12 mouse cellular contexts compared by ENCODE assay signal in genomic region chr6:12448851-12449250, GRCm38 (mm10).
A peak's percentile ranks its signal among the peaks of the same experiment; 100 is the strongest.
DNase-seq lines count a peak whose midpoint lies in the region; ATAC-seq and TF ChIP-seq lines count a peak whose summit lies in the region.
"Had no signal": no experiment of that assay in that cellular context is flagged by ENCODE, and none has a peak within 500 bp of the region (broad histone marks: within the 10 kb centered on the region; RNA-seq: fewer than 3 reads in every experiment).

No protein-coding gene starts in this region.

- H3K27me3 ChIP-seq in heart, embryonic 11.5 days (ENCODE audit: control insufficient read depth, insufficient read depth, low read length): no peaks in the 10 kb centered on the region
- H3K27me3 ChIP-seq in kidney, postnatal 0 days (ENCODE audit: insufficient read depth, low read length): no peaks in the 10 kb centered on the region
- H3K27me3 ChIP-seq: limb, embryonic 12.5 days; stomach, embryonic 15.5 days had no signal

- no peak overlapping the region for H3K4me3 ChIP-seq in heart, embryonic 11.5 days (ENCODE audit: low read depth, low read length)
- no peak overlapping the region for H3K4me3 ChIP-seq in kidney, postnatal 0 days (replicated peaks; ENCODE audit: low read depth, low read length)
- H3K4me3 ChIP-seq: limb, embryonic 12.5 days; stomach, embryonic 15.5 days had no signal

- H3K4me2 ChIP-seq in heart, embryonic 11.5 days: no peak overlapping the region
- no peak overlapping the region for H3K4me2 ChIP-seq in kidney, postnatal 0 days (ENCODE audit: low read length)
- H3K4me2 ChIP-seq: limb, embryonic 12.5 days; stomach, embryonic 15.5 days had no signal

- TF ChIP-seq CTCF in kidney, postnatal 0 days (IDR thresholded peaks at IDR 0.05; ENCODE audit: low read depth): no peak

- peak; percentile 90 for DNase-seq in heart, adult 11 months
- peak; percentile 15 for DNase-seq in urinary bladder, postnatal 14 days (ENCODE audit: low spot score)
- no peak for DNase-seq in urinary bladder, postnatal 10 days (ENCODE audit: low spot score)
- peak; percentile 31 for DNase-seq in kidney, postnatal 0 days (ENCODE audit: low spot score)
- peak; percentile 63 for DNase-seq in skeletal muscle tissue, adult 2 months (ENCODE audit: low read depth, low spot score)
- DNase-seq in cerebellum, adult 9-10 months: no peak
- DNase-seq: cerebellum, adult 11-12 months had no signal

- no peaks in the 10 kb centered on the region for H3K36me3 ChIP-seq in heart, embryonic 11.5 days (ENCODE audit: control insufficient read depth, insufficient read depth, low read length)
- no peaks in the 10 kb centered on the region for H3K36me3 ChIP-seq in kidney, postnatal 0 days (ENCODE audit: insufficient read depth, low read length)
- H3K36me3 ChIP-seq: limb, embryonic 12.5 days; stomach, embryonic 15.5 days had no signal

- 85% methylated on average over 3 of the region's 3 CpGs for WGBS in heart, embryonic 11.5 days (ENCODE audit: insufficient replicate concordance)
- 50% methylated on average over 3 of the region's 3 CpGs for WGBS in kidney, postnatal 0 days

- H3K9me3 ChIP-seq in heart, embryonic 11.5 days (replicated peaks; ENCODE audit: control insufficient read depth, low read length): no peaks in the 10 kb centered on the region
- H3K9me3 ChIP-seq in kidney, postnatal 0 days (replicated peaks; ENCODE audit: low read length): no peaks in the 10 kb centered on the region
- H3K9me3 ChIP-seq: limb, embryonic 12.5 days; stomach, embryonic 15.5 days had no signal

- no peak overlapping the region for H3K9ac ChIP-seq in heart, embryonic 11.5 days (ENCODE audit: low read depth, low read length)
- H3K9ac ChIP-seq in kidney, postnatal 0 days (ENCODE audit: low read depth, low read length): no peak overlapping the region
- H3K9ac ChIP-seq: limb, embryonic 12.5 days; stomach, embryonic 15.5 days had no signal

- no peak overlapping the region for H3K27ac ChIP-seq in heart, embryonic 11.5 days (ENCODE audit: low read depth, low read length)
- H3K27ac ChIP-seq in kidney, postnatal 0 days: no peak overlapping the region
- H3K27ac ChIP-seq: limb, embryonic 12.5 days; stomach, embryonic 15.5 days had no signal

- ATAC-seq in heart, embryonic 11.5 days (replicated peaks; ENCODE audit: insufficient number of reproducible peaks, low FRiP score, low TSS enrichment): no peak
- ATAC-seq in kidney, postnatal 0 days (replicated peaks; ENCODE audit: low FRiP score, low read depth): no peak
- ATAC-seq in erythroid progenitor cell, adult 5-6 weeks (replicated peaks; ENCODE audit: low FRiP score, poor library complexity, severe bottlenecking): no peak
- ATAC-seq: intestine, postnatal 0 days had no signal

- H3K4me1 ChIP-seq in heart, embryonic 11.5 days (ENCODE audit: control insufficient read depth, insufficient read depth, low read length): no peaks in the 10 kb centered on the region
- no peaks in the 10 kb centered on the region for H3K4me1 ChIP-seq in kidney, postnatal 0 days (replicated peaks; ENCODE audit: insufficient read depth, low read length)
- H3K4me1 ChIP-seq: limb, embryonic 12.5 days; stomach, embryonic 15.5 days had no signal

Comparison
In these comparisons a context has a peak if more than half of its experiments do, and no peak if none do; other contexts are left out.
1. DNase-seq: peak in heart, adult 11 months (single experiment), urinary bladder, postnatal 14 days (single experiment), kidney, postnatal 0 days (single experiment) and skeletal muscle tissue, adult 2 months (single experiment); none in urinary bladder, postnatal 10 days (single experiment) and cerebellum, adult 9-10 months (single experiment).